ENCODE assay signal across 4 mouse cellular contexts in genomic region chr17:63288850-63289249, GRCm38 (mm10).
"Had no signal": no experiment of that assay in that cellular context is flagged by ENCODE, and none has a peak within 500 bp of the region (broad histone marks: within the 10 kb centered on the region; RNA-seq: fewer than 3 reads in every experiment).

No protein-coding gene starts in this region.

- DNase-seq: lung, adult 2 months; thymus, adult 18-20 months; thymus, postnatal 14 days had no signal

- ATAC-seq: midbrain, embryonic 13.5 days had no signal
